Mouse (Mus musculus): ENCODE results near the gene Zdhhc5. TPM values are rescaled to one million over a fixed set of nuclear protein-coding genes. Genes with fewer than 3 reads are reported as not detected.
"Not testable (repeated sequence)": the region's sequence is repeated elsewhere in the genome, so short reads cannot be mapped to it uniquely, and the experiment has no call there.

Zdhhc5 gene
- total RNA-seq, 2 experiments from 2014 or later: 36.6 to 37.8 TPM

DNA sequence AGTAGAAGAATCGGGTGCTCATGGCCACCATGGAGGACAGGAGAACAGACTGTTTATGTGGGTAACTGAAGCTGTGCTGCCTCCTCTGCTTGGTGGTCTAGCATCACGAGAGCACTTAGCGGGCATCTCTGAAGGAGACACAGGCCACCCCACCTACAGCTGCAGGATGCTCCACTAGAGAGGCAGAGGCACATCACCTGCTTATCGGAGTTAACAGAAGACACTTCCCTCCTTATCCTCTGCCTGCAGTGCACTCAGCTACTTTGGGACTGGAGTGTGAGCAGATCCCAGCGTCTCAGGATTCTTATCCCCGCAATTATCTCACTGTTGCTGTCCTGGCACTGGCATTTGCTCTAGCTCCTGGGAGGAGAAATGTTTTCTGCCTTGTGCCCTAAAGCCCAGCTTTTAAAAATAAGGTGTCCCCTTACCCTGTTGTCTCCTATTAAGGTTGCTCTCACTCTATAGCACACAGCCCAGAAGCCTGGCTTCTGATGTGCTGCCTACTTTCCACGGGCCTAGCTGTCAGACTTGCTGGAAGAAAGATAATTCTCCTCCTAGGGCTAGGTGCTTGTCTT lies 20.5 kb upstream of the Zdhhc5 start:
- DNase-seq (ENCODE audit: low spot score in 2 of 2): no peak

- no peak for DNase-seq (ENCODE audit: low spot score in 2 of 2)
Measured at GRCm38 (mm10) chr2:84734919-84735318, 19.9 kb upstream of the Zdhhc5 start.

GRCm38 (mm10) chr2:84734351-84734864 lies 19.4 kb upstream of the Zdhhc5 start:
- peak; percentile 40 to 43 for DNase-seq (ENCODE audit: low spot score in 2 of 2)

GRCm38 (mm10) chr2:84733579-84734300 lies 18.8 kb upstream of the Zdhhc5 start, which contains the start of gene Ypel4:
Gene Ypel4, plus strand, starts transcription at chr2:84734058.
- DNase-seq (ENCODE audit: low spot score in 2 of 2): peak; percentile 64 to 66

GRCm38 (mm10) chr2:84732394-84732793 lies 17.4 kb upstream of the Zdhhc5 start:
- DNase-seq (ENCODE audit: low spot score in 2 of 2): no peak

DNA sequence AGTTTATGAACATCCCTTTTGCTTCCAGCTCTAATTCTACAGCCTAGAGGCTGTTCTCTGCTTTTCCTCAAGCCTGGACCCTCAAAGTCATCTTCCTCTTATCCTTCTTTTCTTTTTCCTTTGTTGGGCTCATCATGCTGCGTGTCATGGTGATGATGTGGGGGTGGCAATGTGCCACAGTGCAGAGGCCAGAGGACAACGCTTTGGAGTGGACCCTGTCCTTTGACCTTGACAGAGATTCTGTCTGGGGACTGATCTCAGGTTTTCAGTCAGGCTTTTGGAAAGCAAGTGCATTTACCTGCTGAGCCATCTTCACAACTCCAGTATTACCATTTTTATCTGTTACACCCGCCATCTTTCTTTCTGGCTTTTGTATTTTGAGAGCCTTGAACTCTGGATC lies 16.2 kb upstream of the Zdhhc5 start:
- no peak for DNase-seq (ENCODE audit: low spot score in 2 of 2)

GRCm38 (mm10) chr2:84728191-84728590 lies 13.2 kb upstream of the Zdhhc5 start:
- DNase-seq (ENCODE audit: low spot score in 2 of 2): not testable (repeated sequence)

DNA sequence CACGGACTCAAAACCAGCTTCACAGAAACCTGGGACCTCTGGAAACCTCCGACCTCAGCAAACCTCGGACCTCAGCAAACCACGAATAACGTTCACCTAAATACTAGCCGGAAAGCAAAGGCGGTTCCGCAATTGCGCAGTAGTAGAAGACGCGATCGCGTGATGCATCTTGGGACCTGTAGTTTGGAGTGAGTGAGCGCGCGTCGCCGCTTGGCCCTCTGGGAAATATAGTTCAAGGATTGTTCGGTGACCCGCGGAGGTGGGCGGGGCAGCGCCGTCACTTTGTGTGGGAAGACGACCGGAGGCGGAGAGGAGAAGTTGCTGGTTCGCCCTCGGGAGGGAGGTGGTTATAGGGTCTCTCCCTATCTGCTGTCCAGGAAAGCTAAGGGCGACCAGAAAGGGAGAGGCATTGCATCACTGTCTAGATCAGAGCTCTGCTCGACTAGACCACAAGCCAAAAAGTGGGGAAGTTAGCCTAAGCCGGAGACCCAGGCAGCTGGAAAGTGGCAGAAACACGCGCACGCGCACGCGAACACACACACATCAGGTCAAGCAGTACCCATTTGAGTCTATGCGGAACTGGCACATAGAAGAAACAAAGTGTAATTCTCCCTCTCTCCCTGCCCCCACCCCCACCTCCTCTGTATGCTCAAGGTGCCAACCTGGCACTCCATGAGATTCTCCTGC lies 12.3 kb upstream of the Zdhhc5 start, which contains the start of gene Clp1:
TSS of gene Clp1 (minus strand) at position 179 of the 687 bp plus-strand sequence.
- DNase-seq (ENCODE audit: low spot score in 2 of 2): peak; percentile 88 to 97

- no peak for DNase-seq (ENCODE audit: low spot score in 2 of 2)
Measured at GRCm38 (mm10) chr2:84726716-84727115, 11.7 kb upstream of the Zdhhc5 start.

DNA sequence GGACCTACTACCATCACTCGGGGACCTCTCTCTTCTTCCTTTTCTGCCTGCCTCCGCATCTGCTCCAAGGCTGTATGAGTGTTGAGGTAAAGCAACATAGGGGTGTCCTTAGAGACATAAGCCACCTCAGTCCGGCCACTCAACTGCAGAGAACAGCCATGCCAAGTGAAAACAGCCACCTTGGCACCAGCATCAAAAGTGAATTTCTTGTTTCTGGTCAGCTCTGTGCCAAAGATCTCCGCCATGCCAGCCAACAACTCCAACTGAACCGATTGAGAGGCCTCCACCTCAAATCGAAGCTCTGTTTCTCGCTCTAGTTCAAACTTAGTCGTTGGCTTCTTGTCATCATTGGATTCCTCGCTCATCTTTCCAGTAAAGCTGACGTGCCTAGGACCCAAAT lies 10.8 kb upstream of the Zdhhc5 start:
- DNase-seq (ENCODE audit: low spot score in 2 of 2): no peak

DNA sequence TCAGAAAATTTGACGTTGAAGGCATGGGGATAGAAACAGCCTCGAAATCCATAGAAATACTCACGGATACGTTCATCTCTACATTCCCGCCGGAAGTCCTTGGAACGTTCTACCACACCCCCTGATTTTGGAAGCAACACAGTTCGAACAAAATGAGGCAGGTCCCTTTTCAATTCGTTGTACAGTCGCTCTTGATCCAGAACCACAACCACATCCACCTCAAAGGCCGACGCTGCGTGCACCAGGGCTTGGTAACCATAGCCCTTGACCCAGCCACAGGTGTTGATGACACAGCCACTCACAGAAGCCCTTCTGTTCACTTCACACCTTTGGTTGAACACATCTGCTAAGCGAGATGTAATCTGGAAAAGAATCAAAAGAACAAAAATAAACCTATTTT lies 8.9 kb upstream of the Zdhhc5 start:
- DNase-seq (ENCODE audit: low spot score in 2 of 2): no peak

- DNase-seq (ENCODE audit: low spot score in 2 of 2): no peak
Measured at GRCm38 (mm10) chr2:84721182-84721581, 6.2 kb upstream of the Zdhhc5 start.

- DNase-seq (ENCODE audit: low spot score in 2 of 2): no peak
Measured at GRCm38 (mm10) chr2:84720718-84721117, 5.7 kb upstream of the Zdhhc5 start.

DNA sequence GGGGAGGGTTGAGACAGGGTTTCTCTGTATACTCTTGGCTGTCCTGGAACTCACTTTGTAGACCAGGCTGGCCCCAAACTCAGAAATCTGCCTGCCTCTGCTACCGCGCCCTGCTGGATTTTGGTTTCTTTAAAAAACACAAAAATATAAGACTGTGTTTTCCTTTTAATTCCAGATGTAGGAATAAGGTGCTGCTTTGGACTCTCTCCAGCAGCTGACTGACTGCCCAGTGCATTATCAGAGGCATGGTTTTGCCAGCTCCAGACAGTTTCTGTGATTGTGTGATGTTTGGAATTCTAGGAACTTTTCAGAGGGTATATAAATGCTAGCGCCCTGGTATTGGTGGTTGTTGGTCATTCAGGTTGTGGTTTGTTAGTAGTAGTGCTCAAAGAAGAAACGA lies 2.4 kb upstream of the Zdhhc5 start:
- no peak for DNase-seq (ENCODE audit: low spot score in 2 of 2)

DNA sequence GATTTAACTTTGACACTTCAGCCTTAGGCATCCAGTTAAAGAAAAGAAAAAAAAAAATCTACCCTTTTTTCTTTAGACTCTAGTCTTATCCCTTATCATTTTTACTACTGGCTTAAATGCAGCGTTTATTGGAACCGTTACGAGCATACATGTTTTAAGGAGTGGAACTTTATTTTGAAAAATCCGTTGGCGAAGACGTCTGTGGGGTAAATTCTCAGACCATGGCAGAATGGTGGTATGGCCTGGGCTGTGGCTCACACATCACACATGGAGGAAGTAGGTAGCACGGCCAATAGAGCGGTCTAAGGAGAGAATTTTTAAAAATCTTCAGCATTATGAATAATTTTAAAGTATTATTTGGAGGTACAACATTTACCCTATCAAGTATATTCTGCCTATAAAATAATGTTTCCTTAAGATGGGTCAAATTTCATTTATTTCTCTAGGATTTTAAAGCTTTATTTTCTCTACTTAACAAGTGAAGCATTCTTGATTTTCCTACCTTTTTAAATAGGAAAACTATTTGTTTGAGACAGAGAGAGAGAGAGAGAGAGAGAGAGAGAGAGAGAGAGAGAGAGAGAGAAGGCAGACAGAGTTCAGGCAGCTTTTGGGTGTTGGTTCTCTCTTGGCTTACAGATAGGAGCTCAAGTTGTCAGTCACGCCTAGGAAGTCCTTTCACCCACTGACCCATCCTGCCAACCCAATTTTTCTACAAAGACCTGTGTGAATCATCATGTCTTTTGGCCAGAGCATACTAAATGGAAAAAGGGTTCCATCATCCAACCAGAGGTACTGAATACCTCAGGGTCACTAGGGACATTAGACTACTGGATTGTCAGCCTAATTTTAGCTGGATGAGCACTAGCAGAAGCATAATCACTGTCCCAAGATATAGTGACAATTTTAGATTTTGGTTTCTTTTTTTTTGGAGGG lies 1.7 kb upstream of the Zdhhc5 start:
- DNase-seq (ENCODE audit: low spot score in 2 of 2): no peak

- peak; percentile 74 to 95 for DNase-seq (ENCODE audit: low spot score in 2 of 2)
Measured at GRCm38 (mm10) chr2:84715562-84716361, 782 bp upstream of the Zdhhc5 start.

DNA sequence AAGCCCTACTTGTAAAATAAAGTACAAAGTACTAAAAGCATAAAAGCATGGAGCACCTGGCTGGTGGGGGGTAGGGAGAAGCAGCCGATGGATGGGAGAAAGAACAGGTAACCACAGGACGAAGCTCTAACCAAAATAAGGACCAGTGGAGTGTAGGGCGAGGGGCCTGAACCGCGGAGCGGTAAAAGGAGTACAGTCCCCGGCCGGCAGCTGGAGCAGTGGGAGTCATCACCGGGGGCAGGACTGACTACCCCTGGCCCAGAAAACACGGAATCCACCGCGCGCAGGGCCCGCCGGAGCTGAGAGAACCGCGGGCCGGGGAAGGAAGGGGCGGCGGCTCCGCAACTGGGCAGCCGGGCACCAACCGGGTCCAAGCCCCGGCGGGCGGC lies 564 bp downstream of the Zdhhc5 start:
- peak in 1 of 2 experiments; percentile 29 for DNase-seq (ENCODE audit: low spot score in 2 of 2)

DNA sequence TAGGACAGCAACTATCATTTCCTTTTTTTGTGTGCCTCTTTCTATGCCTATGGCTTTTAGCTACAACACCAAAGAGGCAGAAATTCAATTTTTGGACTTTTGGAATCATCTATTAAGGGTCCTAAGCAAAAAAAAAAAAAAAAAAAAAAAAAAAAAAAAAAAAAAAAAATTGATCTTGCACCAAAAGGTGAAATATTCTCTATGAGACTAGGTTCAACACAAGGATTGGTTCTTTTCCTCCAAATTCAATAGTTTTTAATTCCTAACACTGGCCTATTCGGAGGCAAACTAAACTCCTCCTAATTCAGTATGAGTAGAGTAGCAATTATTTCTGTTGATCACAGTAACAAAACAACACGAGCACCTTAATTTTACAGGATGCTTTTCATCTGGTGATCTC lies 3.1 kb downstream of the Zdhhc5 start:
- no peak for DNase-seq (ENCODE audit: low spot score in 2 of 2)

DNA sequence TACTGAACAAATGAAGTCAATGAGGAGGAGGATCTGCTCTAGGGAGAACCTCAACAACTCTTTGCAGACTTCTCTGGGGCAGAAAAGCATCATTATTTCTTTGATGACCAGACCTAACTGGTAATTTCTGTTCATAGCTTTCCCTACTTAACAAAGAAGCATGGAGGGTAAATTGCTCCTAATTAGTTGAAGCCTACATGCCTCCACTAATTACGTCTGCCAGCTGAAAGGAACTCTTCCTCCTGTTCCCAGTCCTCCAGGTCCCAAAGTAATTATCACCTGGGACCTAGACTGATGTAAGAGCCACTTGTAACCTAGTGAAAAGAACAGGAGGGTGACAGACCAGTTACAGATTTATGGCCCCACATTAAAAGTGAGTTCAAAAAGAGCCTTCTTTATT lies 7.5 kb downstream of the Zdhhc5 start:
- no peak for DNase-seq (ENCODE audit: low spot score in 2 of 2)

DNA sequence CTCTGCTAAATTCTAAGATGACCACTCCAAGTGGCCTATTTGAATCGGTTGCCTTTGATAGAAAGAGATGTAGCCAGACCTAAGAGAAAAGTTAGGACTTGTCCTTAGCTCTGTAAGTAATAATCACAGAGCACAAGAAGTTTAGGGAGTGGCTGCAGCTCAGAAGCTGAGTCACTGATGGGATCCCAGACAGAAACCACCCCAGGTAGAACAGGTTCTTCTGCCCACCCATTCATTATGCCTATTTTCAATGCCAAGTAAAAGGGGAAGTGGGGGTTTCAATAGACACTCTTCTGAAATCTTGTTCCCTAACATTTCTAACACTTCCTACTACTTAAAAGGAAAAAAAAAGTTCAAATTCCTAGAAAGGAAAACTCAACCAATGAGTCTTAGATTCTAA lies 9.7 kb downstream of the Zdhhc5 start:
- DNase-seq (ENCODE audit: low spot score in 2 of 2): no peak
